Mouse (Mus musculus): ENCODE measurements around the gene Ctdnep1. TPM values are rescaled to one million over a fixed set of nuclear protein-coding genes. Genes with fewer than 3 reads are reported as not detected.

Gene Ctdnep1
- polyA plus RNA-seq, 1 experiment from 2014 or later: 23.9 TPM

DNA sequence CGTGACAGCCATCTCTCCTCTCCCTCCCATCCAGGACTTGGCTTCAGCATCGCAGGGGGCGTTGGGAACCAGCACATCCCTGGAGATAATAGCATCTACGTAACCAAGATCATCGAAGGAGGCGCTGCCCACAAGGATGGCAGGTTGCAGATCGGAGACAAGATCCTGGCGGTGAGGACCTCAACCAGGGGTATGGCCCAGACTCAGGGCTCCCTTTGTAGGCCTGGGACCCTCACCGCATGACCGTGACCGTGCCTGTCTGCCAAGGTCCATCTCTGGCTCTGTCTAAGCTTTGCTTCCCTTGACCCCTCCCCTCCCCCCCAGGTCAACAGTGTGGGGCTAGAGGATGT, 50.3 kb downstream of the Ctdnep1 start:
- H3K9ac ChIP-seq (ENCODE audit: low read length): no peak overlapping the region
- no peaks in the 10 kb centered on the region for H3K27me3 ChIP-seq (ENCODE audit: control insufficient read depth, insufficient read depth, low read length)
- H3K36me3 ChIP-seq (ENCODE audit: control insufficient read depth, insufficient read depth): peaks cover 3% of the 10 kb centered on the region; the same call in 1 of the 2 replicates
- H3K9me3 ChIP-seq (replicated peaks; ENCODE audit: control insufficient read depth, low read length): no peaks in the 10 kb centered on the region
- H3K4me3 ChIP-seq (ENCODE audit: low read length): no peak overlapping the region
- H3K4me1 ChIP-seq (ENCODE audit: control insufficient read depth, insufficient read depth, low read length): peaks cover 23% of the 10 kb centered on the region
- no peak for ATAC-seq (replicated peaks; ENCODE audit: extremely low read depth, insufficient read depth, low FRiP score)
- no peak overlapping the region for H3K4me2 ChIP-seq (ENCODE audit: low read depth, low read length)
- 92% methylated on average over 11 of the region's 11 CpGs for WGBS
- no peak overlapping the region for H3K27ac ChIP-seq (ENCODE audit: low read length)

DNA sequence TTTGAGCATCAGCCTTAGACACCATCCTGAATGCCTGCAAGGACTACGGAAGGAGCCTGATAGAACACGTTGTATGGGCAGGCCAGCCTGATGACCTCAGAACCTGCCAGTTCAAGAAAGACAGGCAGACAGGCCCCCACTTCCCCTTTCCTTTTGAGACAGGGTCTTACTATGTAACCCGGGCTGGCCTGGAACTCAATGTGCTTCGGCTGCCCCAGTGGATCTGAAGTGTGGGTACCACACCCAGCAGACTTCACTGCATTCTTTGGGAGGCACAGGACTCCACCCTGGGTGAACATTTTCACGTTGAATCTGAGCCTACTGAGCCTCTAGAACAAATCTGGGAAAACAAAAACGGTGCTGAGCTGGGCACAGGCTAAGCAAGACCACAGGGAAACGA, 57.2 kb downstream of the Ctdnep1 start:
- H3K4me1 ChIP-seq (ENCODE audit: control insufficient read depth, insufficient read depth, low read length): no peaks in the 10 kb centered on the region
- H3K4me2 ChIP-seq (ENCODE audit: low read depth, low read length): no peak overlapping the region
- H3K36me3 ChIP-seq (ENCODE audit: control insufficient read depth, insufficient read depth): no peaks in the 10 kb centered on the region
- H3K9ac ChIP-seq (ENCODE audit: low read length): no peak overlapping the region
- H3K27ac ChIP-seq (ENCODE audit: low read length): no peak overlapping the region
- ATAC-seq (replicated peaks; ENCODE audit: extremely low read depth, insufficient read depth, low FRiP score): no peak
- 71% methylated on average over 7 of the region's 7 CpGs for WGBS
- H3K4me3 ChIP-seq (ENCODE audit: low read length): no peak overlapping the region
- H3K9me3 ChIP-seq (replicated peaks; ENCODE audit: control insufficient read depth, low read length): no peaks in the 10 kb centered on the region
- no peaks in the 10 kb centered on the region for H3K27me3 ChIP-seq (ENCODE audit: control insufficient read depth, insufficient read depth, low read length)

DNA sequence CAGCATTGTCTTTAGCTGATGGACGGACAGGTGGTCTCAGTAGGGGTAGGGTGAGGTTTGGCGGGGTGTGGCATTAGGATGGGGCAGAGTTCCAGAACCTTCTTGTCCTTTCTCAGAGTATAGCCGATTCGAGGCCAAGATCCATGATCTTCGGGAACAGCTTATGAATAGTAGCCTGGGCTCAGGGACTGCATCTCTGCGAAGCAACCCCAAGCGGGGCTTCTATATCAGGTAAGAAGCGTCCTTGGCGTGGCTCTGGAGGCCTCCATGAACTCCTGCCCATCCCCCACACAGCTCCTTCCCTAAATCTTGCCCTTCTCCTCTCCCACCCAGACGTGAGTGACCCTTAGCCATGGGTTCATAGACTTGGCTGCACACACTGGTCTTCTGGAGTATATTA, 58.7 kb downstream of the Ctdnep1 start:
- Histone ChIP-seq H3K36me3 (ENCODE audit: control insufficient read depth, insufficient read depth) (no peaks in the 10 kb centered on the region), H3K4me2 (ENCODE audit: low read depth, low read length) (no peak overlapping the region), H3K9ac (ENCODE audit: low read length) (no peak overlapping the region), H3K9me3 (replicated peaks; ENCODE audit: control insufficient read depth, low read length) (no peaks in the 10 kb centered on the region), H3K27ac (ENCODE audit: low read length) (no peak overlapping the region), H3K4me3 (ENCODE audit: low read length) (no peak overlapping the region), H3K27me3 (ENCODE audit: control insufficient read depth, insufficient read depth, low read length) (no peaks in the 10 kb centered on the region), H3K4me1 (ENCODE audit: control insufficient read depth, insufficient read depth, low read length) (no peaks in the 10 kb centered on the region)
- ATAC-seq (replicated peaks; ENCODE audit: extremely low read depth, insufficient read depth, low FRiP score): no peak
- WGBS: 83% methylated on average over 10 of the region's 10 CpGs

DNA sequence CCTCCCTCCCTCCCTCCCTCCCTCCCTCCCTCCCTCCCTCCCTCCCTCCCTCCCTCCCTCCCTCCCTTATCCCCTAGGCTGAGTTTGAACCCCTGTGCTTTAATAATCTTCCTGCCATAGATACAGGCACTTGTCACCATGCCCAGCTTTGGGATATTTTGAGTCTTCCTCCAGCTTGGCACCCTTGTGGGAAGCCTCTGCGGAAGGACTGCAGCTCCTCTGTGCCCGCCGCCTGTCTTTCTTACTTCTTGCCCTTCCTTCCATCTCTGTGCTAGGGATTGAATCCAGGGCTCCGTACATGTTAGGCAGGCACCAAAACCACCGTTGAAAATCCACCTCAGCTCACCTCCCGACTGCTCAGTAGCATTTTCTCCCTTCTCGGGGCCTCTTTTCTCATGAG, 59.2 kb downstream of the Ctdnep1 start:
- ATAC-seq (replicated peaks; ENCODE audit: extremely low read depth, insufficient read depth, low FRiP score): no peak
- no peaks in the 10 kb centered on the region for H3K4me1 ChIP-seq (ENCODE audit: control insufficient read depth, insufficient read depth, low read length)
- no peak overlapping the region for H3K27ac ChIP-seq (ENCODE audit: low read length)
- H3K4me2 ChIP-seq (ENCODE audit: low read depth, low read length): no peak overlapping the region
- H3K27me3 ChIP-seq (ENCODE audit: control insufficient read depth, insufficient read depth, low read length): no peaks in the 10 kb centered on the region
- 75% methylated on average over 7 of the region's 7 CpGs for WGBS
- no peak overlapping the region for H3K9ac ChIP-seq (ENCODE audit: low read length)
- H3K4me3 ChIP-seq (ENCODE audit: low read length): no peak overlapping the region
- no peaks in the 10 kb centered on the region for H3K9me3 ChIP-seq (replicated peaks; ENCODE audit: control insufficient read depth, low read length)
- no peaks in the 10 kb centered on the region for H3K36me3 ChIP-seq (ENCODE audit: control insufficient read depth, insufficient read depth)

MicroRNAs within 50 kb of the gene (microRNA counts, 519-probe panel; counts per million panel counts)
- microRNA mmu-miR-324-3p: not detected
- microRNA mmu-miR-324-5p: 2,632 counts per million, percentile 66 among the panel's probes with 10 or more counts

Small RNAs within 50 kb of the gene (microRNA-seq; reads per million reads assigned to microRNA genes)
- gene Gm44349 (not detected), gene Mir324 (2,192 reads per million, percentile 84 among the genes with 10 or more reads in this experiment)

Other genes starting within 250 kb of the Ctdnep1 start
- 13.8 and 16.9 TPM in 2 replicates for gene Polr2a, start 222.5 kb upstream of the Ctdnep1 start, polyA plus RNA-seq (2015; fragmentation: Nextera tagmentation; extraction: Ambion mirVana)
- 0.16 and 0.18 TPM in 2 replicates for gene Slc35g3, start 219.2 kb upstream of the Ctdnep1 start, polyA plus RNA-seq (2015; fragmentation: Nextera tagmentation; extraction: Ambion mirVana)
- 3.6 TPM in 2 replicates for gene Zbtb4, start 215.2 kb upstream of the Ctdnep1 start, polyA plus RNA-seq (2015; fragmentation: Nextera tagmentation; extraction: Ambion mirVana)
- 5.8 and 6.0 TPM in 2 replicates for gene Chrnb1, start 185.2 kb upstream of the Ctdnep1 start, polyA plus RNA-seq (2015; fragmentation: Nextera tagmentation; extraction: Ambion mirVana)
- 2.2 and 3.0 TPM in 2 replicates for gene Fgf11, start 179.3 kb upstream of the Ctdnep1 start, polyA plus RNA-seq (2015; fragmentation: Nextera tagmentation; extraction: Ambion mirVana)
- 3.1 TPM in 2 replicates for gene Tmem102, start 175.5 kb upstream of the Ctdnep1 start, polyA plus RNA-seq (2015; fragmentation: Nextera tagmentation; extraction: Ambion mirVana)
- not detected in 2 replicates for gene Gm39566, start 165.9 kb upstream of the Ctdnep1 start, polyA plus RNA-seq (2015; fragmentation: Nextera tagmentation; extraction: Ambion mirVana)
- not detected in 2 replicates for gene Spem2, start 162.7 kb upstream of the Ctdnep1 start, polyA plus RNA-seq (2015; fragmentation: Nextera tagmentation; extraction: Ambion mirVana)
- not detected in 2 replicates for gene Spem1, start 159.0 kb upstream of the Ctdnep1 start, polyA plus RNA-seq (2015; fragmentation: Nextera tagmentation; extraction: Ambion mirVana)
- gene Nlgn2, start 143.4 kb upstream of the Ctdnep1 start, polyA plus RNA-seq (2015; fragmentation: Nextera tagmentation; extraction: Ambion mirVana): 1.6 and 2.0 TPM in 2 replicates
- 258 and 323 TPM in 2 replicates for gene Tmem256, start 142.6 kb upstream of the Ctdnep1 start, polyA plus RNA-seq (2015; fragmentation: Nextera tagmentation; extraction: Ambion mirVana)
- gene Plscr3, start 134.8 kb upstream of the Ctdnep1 start, polyA plus RNA-seq (2015; fragmentation: Nextera tagmentation; extraction: Ambion mirVana): 72.1 and 74.9 TPM in 2 replicates
- gene Tnk1, start 122.4 kb upstream of the Ctdnep1 start, polyA plus RNA-seq (2015; fragmentation: Nextera tagmentation; extraction: Ambion mirVana): 0.26 and 0.90 TPM in 2 replicates
- not detected in 2 replicates for gene Tmem95, start 103.1 kb upstream of the Ctdnep1 start, polyA plus RNA-seq (2015; fragmentation: Nextera tagmentation; extraction: Ambion mirVana)
- 3.9 and 4.3 TPM in 2 replicates for gene Kctd11, start 99.8 kb upstream of the Ctdnep1 start, polyA plus RNA-seq (2015; fragmentation: Nextera tagmentation; extraction: Ambion mirVana)
- 10.8 and 19.9 TPM in 2 replicates for gene Acap1, start 85.6 kb upstream of the Ctdnep1 start, polyA plus RNA-seq (2015; fragmentation: Nextera tagmentation; extraction: Ambion mirVana)
- 4.1 and 4.4 TPM in 2 replicates for gene 2810408A11Rik, start 80.2 kb upstream of the Ctdnep1 start, polyA plus RNA-seq (2015; fragmentation: Nextera tagmentation; extraction: Ambion mirVana)
- 7.4 and 8.7 TPM in 2 replicates for gene Neurl4, start 80.1 kb upstream of the Ctdnep1 start, polyA plus RNA-seq (2015; fragmentation: Nextera tagmentation; extraction: Ambion mirVana)
- gene Gps2, start 67.3 kb upstream of the Ctdnep1 start, polyA plus RNA-seq (2015; fragmentation: Nextera tagmentation; extraction: Ambion mirVana): 50.1 and 51.2 TPM in 2 replicates
- gene Eif5a, start 59.2 kb upstream of the Ctdnep1 start, polyA plus RNA-seq (2015; fragmentation: Nextera tagmentation; extraction: Ambion mirVana): 1,137 and 1,317 TPM in 2 replicates
- gene Ybx2, start 45.4 kb upstream of the Ctdnep1 start, polyA plus RNA-seq (2015; fragmentation: Nextera tagmentation; extraction: Ambion mirVana): 5.3 and 7.3 TPM in 2 replicates
- 56.1 and 58.4 TPM in 2 replicates for gene Slc2a4, start 33.0 kb upstream of the Ctdnep1 start, polyA plus RNA-seq (2015; fragmentation: Nextera tagmentation; extraction: Ambion mirVana)
- gene Cldn7, start 16.4 kb upstream of the Ctdnep1 start, polyA plus RNA-seq (2015; fragmentation: Nextera tagmentation; extraction: Ambion mirVana): 7.5 and 14.4 TPM in 2 replicates
- gene Elp5, start 1.4 kb downstream of the Ctdnep1 start, polyA plus RNA-seq (2015; fragmentation: Nextera tagmentation; extraction: Ambion mirVana): 111 and 116 TPM in 2 replicates
- 421 and 428 TPM in 2 replicates for gene Gabarap, start 10.0 kb downstream of the Ctdnep1 start, polyA plus RNA-seq (2015; fragmentation: Nextera tagmentation; extraction: Ambion mirVana)
- gene Phf23, start 14.6 kb downstream of the Ctdnep1 start, polyA plus RNA-seq (2015; fragmentation: Nextera tagmentation; extraction: Ambion mirVana): 42.0 and 43.9 TPM in 2 replicates
- 17.1 and 19.2 TPM in 2 replicates for gene Dvl2, start 19.4 kb downstream of the Ctdnep1 start, polyA plus RNA-seq (2015; fragmentation: Nextera tagmentation; extraction: Ambion mirVana)
- 276 and 298 TPM in 2 replicates for gene Acadvl, start 34.3 kb downstream of the Ctdnep1 start, polyA plus RNA-seq (2015; fragmentation: Nextera tagmentation; extraction: Ambion mirVana)
- gene Dlg4, start 35.8 kb downstream of the Ctdnep1 start, polyA plus RNA-seq (2015; fragmentation: Nextera tagmentation; extraction: Ambion mirVana): 4.6 and 4.7 TPM in 2 replicates
- not detected in 2 replicates for gene Asgr1, start 72.9 kb downstream of the Ctdnep1 start, polyA plus RNA-seq (2015; fragmentation: Nextera tagmentation; extraction: Ambion mirVana)
- gene Asgr2, start 111.5 kb downstream of the Ctdnep1 start, polyA plus RNA-seq (2015; fragmentation: Nextera tagmentation; extraction: Ambion mirVana): 0.22 TPM in 1 of 2 replicates, not detected in the other
- gene Mgl2, start 149.2 kb downstream of the Ctdnep1 start, polyA plus RNA-seq (2015; fragmentation: Nextera tagmentation; extraction: Ambion mirVana): 0.64 and 1.1 TPM in 2 replicates
- 0.51 and 1.1 TPM in 2 replicates for gene Clec10a, start 175.0 kb downstream of the Ctdnep1 start, polyA plus RNA-seq (2015; fragmentation: Nextera tagmentation; extraction: Ambion mirVana)
- 0.33 and 0.41 TPM in 2 replicates for gene Slc16a11, start 231.6 kb downstream of the Ctdnep1 start, polyA plus RNA-seq (2015; fragmentation: Nextera tagmentation; extraction: Ambion mirVana)
- 5.0 and 5.6 TPM in 2 replicates for gene Slc16a13, start 239.9 kb downstream of the Ctdnep1 start, polyA plus RNA-seq (2015; fragmentation: Nextera tagmentation; extraction: Ambion mirVana)
- gene Bcl6b, start 248.6 kb downstream of the Ctdnep1 start, polyA plus RNA-seq (2015; fragmentation: Nextera tagmentation; extraction: Ambion mirVana): 18.1 and 20.2 TPM in 2 replicates